Mouse (Mus musculus) ES-E14 (cell line): ENCODE data around the gene Hs3st5.
A peak's percentile ranks its signal among the peaks of the same experiment; 100 is the strongest.

Source experiments
- CHD2 ChIP-seq: IDR thresholded peaks from 2 replicates; pipeline ENCODE4 v1.6.1; 2014; ENCODE audit warnings: mild to moderate bottlenecking, low read depth, low read length, inconsistent platforms
- HCFC1 ChIP-seq: IDR thresholded peaks from 2 replicates; pipeline ENCODE4 v1.6.1; 2012; ENCODE audit warnings: low read length, inconsistent platforms, borderline replicate concordance; ENCODE audit not compliant: insufficient read depth
- MAFK ChIP-seq: IDR thresholded peaks from 2 replicates; pipeline ENCODE4 v1.6.1; 2014; ENCODE audit warnings: mild to moderate bottlenecking, low read depth, low read length, inconsistent platforms; ENCODE audit not compliant: insufficient read depth
- ZC3H11A ChIP-seq: IDR thresholded peaks from 2 replicates; pipeline ENCODE4 v1.6.1; 2012; ENCODE audit warnings: low read depth, mild to moderate bottlenecking, inconsistent platforms, low read length, borderline replicate concordance

GRCm38 (mm10) chr10:36739375-36739774 lies 232.8 kb downstream of the Hs3st5 start:
- no peak for TF ChIP-seq ZC3H11A
- TF ChIP-seq MAFK: peak; percentile 56; the same call in 1 of the 2 replicates
- TF ChIP-seq CHD2: no peak
- TF ChIP-seq HCFC1: no peak
